Mouse (Mus musculus): ENCODE measurements at regions not wholly inside any gene's neighbourhood (a gene's known extent, or its start where the extent isn't known, plus 50 kb on each side); places are given as distances from the start of the nearest gene placed in this dataset.

GRCm38 (mm10) chr10:43707011-43707410 is 128.9 kb downstream of the Cd24a start:
- WGBS, result 81% methylated on average over 5 of the region's 5 CpGs
- no peak overlapping the region for H3K4me3 ChIP-seq (ENCODE audit: low read depth, low read length)

GRCm38 (mm10) chr10:43707821-43708373 is 129.8 kb downstream of the Cd24a start:
- H3K4me2 ChIP-seq (ENCODE audit: low read depth, low read length, poor library complexity, severe bottlenecking), result no peak overlapping the region
- H3K27me3 ChIP-seq (ENCODE audit: insufficient read depth, low read length), result no peaks in the 10 kb centered on the region
- WGBS, result 62% methylated on average over 15 of the region's 15 CpGs
- no peaks in the 10 kb centered on the region for H3K9me3 ChIP-seq (ENCODE audit: low read length)
- no peak for DNase-seq (ENCODE audit: low spot score)
- no peak overlapping the region for H3K4me3 ChIP-seq (ENCODE audit: low read depth, low read length)
- H3K27ac ChIP-seq (ENCODE audit: low read depth, low read length), result no peak overlapping the region
- H3K4me1 ChIP-seq (ENCODE audit: insufficient read depth, low read length), result no peaks in the 10 kb centered on the region
- TF ChIP-seq CTCF (IDR thresholded peaks at IDR 0.05), result no peak
- H3K9ac ChIP-seq (replicated peaks; ENCODE audit: low read length, poor library complexity, severe bottlenecking), result no peak overlapping the region
- H3K36me3 ChIP-seq (ENCODE audit: insufficient read depth, low read length), result no peaks in the 10 kb centered on the region
- no peak for ATAC-seq (ENCODE audit: low FRiP score)

More at GRCm38 (mm10) chr10:43707011-43707410, 128.9 kb downstream of the Cd24a start:
- Histone ChIP-seq H3K4me2 (ENCODE audit: low read depth, low read length, poor library complexity, severe bottlenecking) (no peak overlapping the region), H3K9ac (replicated peaks; ENCODE audit: low read length, poor library complexity, severe bottlenecking) (no peak overlapping the region), H3K36me3 (ENCODE audit: insufficient read depth, low read length) (no peaks in the 10 kb centered on the region), H3K27ac (ENCODE audit: low read depth, low read length) (no peak overlapping the region), H3K27me3 (ENCODE audit: insufficient read depth, low read length) (no peaks in the 10 kb centered on the region), H3K9me3 (ENCODE audit: low read length) (no peaks in the 10 kb centered on the region), H3K4me1 (ENCODE audit: insufficient read depth, low read length) (no peaks in the 10 kb centered on the region)
- DNase-seq (ENCODE audit: low spot score), result no peak
- ATAC-seq (ENCODE audit: low FRiP score), result no peak
- no peak for TF ChIP-seq CTCF (IDR thresholded peaks at IDR 0.05)

- 91% methylated on average over 6 of the region's 6 CpGs for WGBS
- no peak for TF ChIP-seq CTCF (IDR thresholded peaks at IDR 0.05)
- no peak for ATAC-seq (ENCODE audit: low FRiP score)
- Histone ChIP-seq H3K27me3 (ENCODE audit: insufficient read depth, low read length) (no peaks in the 10 kb centered on the region), H3K36me3 (ENCODE audit: insufficient read depth, low read length) (no peaks in the 10 kb centered on the region), H3K4me1 (ENCODE audit: insufficient read depth, low read length) (no peaks in the 10 kb centered on the region), H3K27ac (ENCODE audit: low read depth, low read length) (no peak overlapping the region), H3K4me2 (ENCODE audit: low read depth, low read length, poor library complexity, severe bottlenecking) (no peak overlapping the region), H3K9ac (replicated peaks; ENCODE audit: low read length, poor library complexity, severe bottlenecking) (no peak overlapping the region), H3K9me3 (ENCODE audit: low read length) (no peaks in the 10 kb centered on the region), H3K4me3 (ENCODE audit: low read depth, low read length) (no peak overlapping the region)
- no peak for DNase-seq (ENCODE audit: low spot score)
Measured at GRCm38 (mm10) chr10:43709278-43710033, 131.4 kb downstream of the Cd24a start.

GRCm38 (mm10) chr10:43710186-43710885 is 132.3 kb downstream of the Cd24a start:
- Histone ChIP-seq H3K36me3 (ENCODE audit: insufficient read depth, low read length) (no peaks in the 10 kb centered on the region), H3K4me2 (ENCODE audit: low read depth, low read length, poor library complexity, severe bottlenecking) (no peak overlapping the region), H3K27me3 (ENCODE audit: insufficient read depth, low read length) (no peaks in the 10 kb centered on the region), H3K4me3 (ENCODE audit: low read depth, low read length) (no peak overlapping the region), H3K4me1 (ENCODE audit: insufficient read depth, low read length) (no peaks in the 10 kb centered on the region), H3K27ac (ENCODE audit: low read depth, low read length) (no peak overlapping the region), H3K9ac (replicated peaks; ENCODE audit: low read length, poor library complexity, severe bottlenecking) (no peak overlapping the region), H3K9me3 (ENCODE audit: low read length) (no peaks in the 10 kb centered on the region)
- 89% methylated on average over 8 of the region's 8 CpGs for WGBS
- DNase-seq (ENCODE audit: low spot score) (no peak), ATAC-seq (ENCODE audit: low FRiP score) (no peak)
- no peak for TF ChIP-seq CTCF (IDR thresholded peaks at IDR 0.05)

- DNase-seq (ENCODE audit: low spot score), result no peak
- Histone ChIP-seq H3K27ac (ENCODE audit: low read depth, low read length) (no peak overlapping the region), H3K9ac (replicated peaks; ENCODE audit: low read length, poor library complexity, severe bottlenecking) (no peak overlapping the region), H3K4me3 (ENCODE audit: low read depth, low read length) (no peak overlapping the region), H3K9me3 (ENCODE audit: low read length) (no peaks in the 10 kb centered on the region), H3K27me3 (ENCODE audit: insufficient read depth, low read length) (no peaks in the 10 kb centered on the region), H3K4me1 (ENCODE audit: insufficient read depth, low read length) (no peaks in the 10 kb centered on the region), H3K36me3 (ENCODE audit: insufficient read depth, low read length) (no peaks in the 10 kb centered on the region), H3K4me2 (ENCODE audit: low read depth, low read length, poor library complexity, severe bottlenecking) (no peak overlapping the region)
- ATAC-seq (ENCODE audit: low FRiP score), result no peak
- 86% methylated on average over 2 of the region's 2 CpGs for WGBS
- TF ChIP-seq CTCF (IDR thresholded peaks at IDR 0.05), result no peak
Measured at GRCm38 (mm10) chr10:43710886-43711256, 132.8 kb downstream of the Cd24a start.

GRCm38 (mm10) chr10:43712657-43713056 is 134.6 kb downstream of the Cd24a start:
- H3K9ac ChIP-seq (replicated peaks; ENCODE audit: low read length, poor library complexity, severe bottlenecking), result no peak overlapping the region
- no peak overlapping the region for H3K4me2 ChIP-seq (ENCODE audit: low read depth, low read length, poor library complexity, severe bottlenecking)
- H3K9me3 ChIP-seq (ENCODE audit: low read length), result no peaks in the 10 kb centered on the region
- no peak overlapping the region for H3K27ac ChIP-seq (ENCODE audit: low read depth, low read length)
- ATAC-seq (ENCODE audit: low FRiP score) (no peak), DNase-seq (ENCODE audit: low spot score) (no peak)
- no peaks in the 10 kb centered on the region for H3K36me3 ChIP-seq (ENCODE audit: insufficient read depth, low read length)
- H3K4me1 ChIP-seq (ENCODE audit: insufficient read depth, low read length), result no peaks in the 10 kb centered on the region
- no peak overlapping the region for H3K4me3 ChIP-seq (ENCODE audit: low read depth, low read length)
- no peak for TF ChIP-seq CTCF (IDR thresholded peaks at IDR 0.05)
- H3K27me3 ChIP-seq (ENCODE audit: insufficient read depth, low read length), result no peaks in the 10 kb centered on the region

Measured in midbrain, postnatal 0 days (tissue).